Mouse (Mus musculus) embryonic facial prominence, embryonic 10.5 days (tissue): ENCODE results near the gene Elp5. TPM values are rescaled to one million over a fixed set of nuclear protein-coding genes. Genes with fewer than 3 reads are reported as not detected.

Experiments used
- DNase-seq: peaks from one replicate; pipeline ENCODE4 v3.0.0-alpha.2; 2017; ENCODE audit warnings: low spot score
- H3K27ac ChIP-seq: fragments of 300-500 bp; sonication (generic); replicated peaks from 2 replicates; pipeline ENCODE4 v1.5.1; 2016; ENCODE audit warnings: mild to moderate bottlenecking
- H3K27me3 ChIP-seq: fragments of 300-500 bp; sonication (generic); replicated peaks from 2 replicates; pipeline ENCODE4 v1.6.1; 2016; ENCODE audit warnings: low read depth, mild to moderate bottlenecking; ENCODE audit not compliant: poor library complexity, severe bottlenecking
- H3K36me3 ChIP-seq: fragments of 300-500 bp; sonication (generic); replicated peaks from 2 replicates; pipeline ENCODE4 v1.6.1; 2016; ENCODE audit warnings: mild to moderate bottlenecking, moderate library complexity
- H3K4me1 ChIP-seq: fragments of 300-500 bp; sonication (generic); 2 replicates; pipeline ENCODE4 v1.6.1; 2016
- H3K4me3 ChIP-seq: fragments of 300-500 bp; sonication (generic); 2 replicates; pipeline ENCODE4 v1.5.1; 2016; ENCODE audit warnings: mild to moderate bottlenecking, moderate library complexity
- H3K9me3 ChIP-seq: fragments of 300-500 bp; sonication (generic); 2 replicates; pipeline ENCODE4 v1.6.1; 2016; ENCODE audit warnings: mild to moderate bottlenecking
- WGBS: fragments of 180-500 bp; shearing (Covaris S2); methylation state at CpG from one replicate; pipeline ENCODE4 v1.1.7; 2016; 5-methylcytosine and 5-hydroxymethylcytosine counted together
- microRNA counts: library from miRNA; unstranded; fragments of <30 nt; microRNA quantifications from one replicate; lab custom pipeline; 2017
- microRNA-seq: library from miRNA; unstranded; fragments of <30 nt; microRNA quantifications from one replicate; pipeline ENCODE4, GENCODE M21; 2017
- polyA plus RNA-seq: library from polyadenylated mRNA; unstranded; fragments of >200 nt; fragmentation: Nextera tagmentation; extraction: Ambion mirVana; gene quantifications from 2 replicates; pipeline ENCODE4 v1.2.1, GENCODE M21; 2016

Elp5 gene
- polyA plus RNA-seq, 1 experiment from 2014 or later, result 157 TPM

GRCm38 (mm10) chr11:69919661-69920265, 62.6 kb downstream of the Elp5 start:
- Histone ChIP-seq H3K4me3 (peak overlapping the region; percentile 99), H3K27ac (peak overlapping the region; percentile 99), H3K9me3 (no peaks in the 10 kb centered on the region), H3K27me3 (no peaks in the 10 kb centered on the region), H3K4me1 (peaks cover 58% of the 10 kb centered on the region), H3K36me3 (peaks cover 49% of the 10 kb centered on the region)
- DNase-seq, result peak; percentile 76
- under 1% methylated on average over 17 of the region's 17 CpGs for WGBS

- WGBS, result 84% methylated on average over 9 of the region's 9 CpGs
- H3K27ac ChIP-seq, result no peak overlapping the region
- no peaks in the 10 kb centered on the region for H3K27me3 ChIP-seq
- no peaks in the 10 kb centered on the region for H3K9me3 ChIP-seq
- peaks cover 51% of the 10 kb centered on the region for H3K36me3 ChIP-seq
- DNase-seq, result no peak
- peak overlapping the region; percentile 99 for H3K4me3 ChIP-seq
- H3K4me1 ChIP-seq, result peaks cover 63% of the 10 kb centered on the region
These were observed 63.3 kb downstream of the Elp5 start for GRCm38 (mm10) chr11:69919053-69919452.

MicroRNAs within 50 kb of the gene (microRNA counts, 519-probe panel; counts per million panel counts)
- microRNA mmu-miR-324-3p (lab: Ali Mortazavi, UCI) (188 counts per million, percentile 57 among the panel's probes with 10 or more counts), microRNA mmu-miR-324-5p (lab: Ali Mortazavi, UCI) (3,697 counts per million, percentile 74 among the panel's probes with 10 or more counts)

Small RNA genes within 50 kb of the gene (microRNA-seq; reads per million reads assigned to microRNA genes)
- gene Gm44349 (not detected), gene Mir324 (3,416 reads per million, percentile 86 among the genes with 10 or more reads in this experiment)

Other genes starting within 250 kb of the Elp5 start
- 31.3 and 34.9 TPM in 2 replicates for gene Polr2a, start 223.9 kb downstream of the Elp5 start, polyA plus RNA-seq
- 0.12 TPM in 1 of 2 replicates, not detected in the other for gene Slc35g3, start 220.5 kb downstream of the Elp5 start, polyA plus RNA-seq
- 0.55 and 1.0 TPM in 2 replicates for gene Zbtb4, start 216.6 kb downstream of the Elp5 start, polyA plus RNA-seq
- 1.4 and 2.3 TPM in 2 replicates for gene Chrnb1, start 186.6 kb downstream of the Elp5 start, polyA plus RNA-seq
- 0.91 and 0.93 TPM in 2 replicates for gene Fgf11, start 180.7 kb downstream of the Elp5 start, polyA plus RNA-seq
- gene Tmem102, start 176.9 kb downstream of the Elp5 start, polyA plus RNA-seq, result 2.1 and 2.7 TPM in 2 replicates
- gene Gm39566, start 167.2 kb downstream of the Elp5 start, polyA plus RNA-seq, result not detected in 2 replicates
- not detected in 2 replicates for gene Spem2, start 164.1 kb downstream of the Elp5 start, polyA plus RNA-seq
- 0.14 TPM in 1 of 2 replicates, not detected in the other for gene Spem1, start 160.3 kb downstream of the Elp5 start, polyA plus RNA-seq
- gene Nlgn2, start 144.7 kb downstream of the Elp5 start, polyA plus RNA-seq, result 4.7 and 5.4 TPM in 2 replicates
- gene Tmem256, start 144.0 kb downstream of the Elp5 start, polyA plus RNA-seq, result 321 and 340 TPM in 2 replicates
- 106 and 111 TPM in 2 replicates for gene Plscr3, start 136.1 kb downstream of the Elp5 start, polyA plus RNA-seq
- gene Tnk1, start 123.8 kb downstream of the Elp5 start, polyA plus RNA-seq, result 2.3 and 3.1 TPM in 2 replicates
- 0.31 TPM in 1 of 2 replicates, not detected in the other for gene Tmem95, start 104.5 kb downstream of the Elp5 start, polyA plus RNA-seq
- gene Kctd11, start 101.1 kb downstream of the Elp5 start, polyA plus RNA-seq, result 6.8 and 7.0 TPM in 2 replicates
- gene Acap1, start 87.0 kb downstream of the Elp5 start, polyA plus RNA-seq, result 1.3 and 1.5 TPM in 2 replicates
- 14.7 and 14.8 TPM in 2 replicates for gene 2810408A11Rik, start 81.5 kb downstream of the Elp5 start, polyA plus RNA-seq
- 10.9 and 11.1 TPM in 2 replicates for gene Neurl4, start 81.4 kb downstream of the Elp5 start, polyA plus RNA-seq
- gene Gps2, start 68.6 kb downstream of the Elp5 start, polyA plus RNA-seq, result 87.6 and 89.1 TPM in 2 replicates
- 2,818 and 3,035 TPM in 2 replicates for gene Eif5a, start 60.6 kb downstream of the Elp5 start, polyA plus RNA-seq
- gene Ybx2, start 46.7 kb downstream of the Elp5 start, polyA plus RNA-seq, result 5.1 and 5.8 TPM in 2 replicates
- gene Slc2a4, start 34.3 kb downstream of the Elp5 start, polyA plus RNA-seq, result 18.6 and 23.7 TPM in 2 replicates
- gene Cldn7, start 17.7 kb downstream of the Elp5 start, polyA plus RNA-seq, result 56.3 and 56.4 TPM in 2 replicates
- gene Ctdnep1, start 1.4 kb downstream of the Elp5 start, polyA plus RNA-seq, result 23.9 and 25.3 TPM in 2 replicates
- gene Gabarap, start 8.6 kb upstream of the Elp5 start, polyA plus RNA-seq, result 317 and 331 TPM in 2 replicates
- 96.5 and 98.3 TPM in 2 replicates for gene Phf23, start 13.3 kb upstream of the Elp5 start, polyA plus RNA-seq
- gene Dvl2, start 18.1 kb upstream of the Elp5 start, polyA plus RNA-seq, result 59.0 and 59.8 TPM in 2 replicates
- 42.2 and 46.3 TPM in 2 replicates for gene Acadvl, start 32.9 kb upstream of the Elp5 start, polyA plus RNA-seq
- 12.6 and 13.2 TPM in 2 replicates for gene Dlg4, start 34.4 kb upstream of the Elp5 start, polyA plus RNA-seq
- gene Asgr1, start 71.6 kb upstream of the Elp5 start, polyA plus RNA-seq, result 0.55 and 0.70 TPM in 2 replicates
- gene Asgr2, start 110.1 kb upstream of the Elp5 start, polyA plus RNA-seq, result not detected in 2 replicates
- gene Mgl2, start 147.8 kb upstream of the Elp5 start, polyA plus RNA-seq, result 0.14 TPM in 1 of 2 replicates, not detected in the other
- gene Clec10a, start 173.7 kb upstream of the Elp5 start, polyA plus RNA-seq, result 0.26 TPM in 1 of 2 replicates, not detected in the other
- gene Slc16a11, start 230.2 kb upstream of the Elp5 start, polyA plus RNA-seq, result 0.72 and 1.2 TPM in 2 replicates
- gene Slc16a13, start 238.5 kb upstream of the Elp5 start, polyA plus RNA-seq, result 11.6 and 11.7 TPM in 2 replicates
- 5.0 and 7.2 TPM in 2 replicates for gene Bcl6b, start 247.3 kb upstream of the Elp5 start, polyA plus RNA-seq